Mouse (Mus musculus) heart, postnatal 14 days (tissue): ENCODE data around the gene B230217C12Rik. TPM values are rescaled to one million over a fixed set of nuclear protein-coding genes. Genes with fewer than 3 reads are reported as not detected.
"Not testable (repeated sequence)": the region's sequence is repeated elsewhere in the genome, so short reads cannot be mapped to it uniquely, and the experiment has no call there.

Experiments
- DNase-seq, 2 experiments: peaks; one replicate each; pipeline ENCODE4 v3.0.0; 2021 to 2022
- intact Hi-C: fragments of 180-260 bp; cut with DNase I; formaldehyde crosslinking; loops from one replicate; pipeline ENCODE4 v1.15.1; 2025
- total RNA-seq, 2 experiments: library from RNA; stranded (reverse); gene quantifications; 2 replicates each; pipeline ENCODE4 v1.2.3; 2021

Gene B230217C12Rik
- total RNA-seq, 2 experiments from 2014 or later = 0.95 to 1.1 TPM

GRCm38 (mm10) chr11:97821401-97822064, 19.0 kb upstream of the B230217C12Rik start:
- intact Hi-C loops = loop anchor here (2.0 kb wide), 2 partner anchors 15 to 21 kb away; no protein-coding TSS in a partner anchor
- no peak for DNase-seq

DNA sequence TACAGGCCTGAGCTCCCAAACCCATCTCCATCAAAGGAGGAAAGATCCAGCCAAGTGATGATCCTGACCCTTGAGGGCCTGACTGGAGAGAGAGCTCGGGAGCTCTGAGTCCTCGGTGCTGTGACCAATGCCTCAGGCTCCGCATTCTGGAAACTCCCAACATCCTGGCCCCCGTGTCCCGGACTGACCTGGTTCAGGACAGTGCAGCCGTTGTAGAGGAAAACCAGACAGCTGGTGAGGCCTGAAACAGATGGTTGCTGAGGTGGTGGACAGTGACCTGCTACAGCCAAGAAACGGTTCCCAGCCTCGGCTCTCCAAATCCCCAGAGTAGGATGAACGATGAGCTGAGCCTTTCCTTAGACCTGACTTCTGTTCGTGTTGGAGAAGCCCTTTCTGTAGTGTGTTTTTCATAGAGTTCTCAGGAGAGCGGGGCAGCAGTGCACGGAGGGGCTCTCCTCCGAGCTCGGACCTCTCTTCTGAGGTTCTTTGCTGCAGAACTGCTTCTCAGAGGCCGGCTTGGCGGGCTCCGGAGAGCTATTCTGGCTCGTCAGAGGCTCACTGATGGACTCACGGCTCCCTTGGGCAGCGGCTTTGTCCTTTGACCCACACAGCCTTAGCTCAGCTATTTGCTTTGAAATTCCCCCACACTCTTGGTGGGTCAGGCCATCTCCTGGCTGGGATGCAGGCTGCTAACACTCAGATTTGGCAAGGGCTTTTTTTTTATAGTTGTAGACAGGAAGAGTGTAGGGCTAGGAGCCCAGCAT, 17.6 kb upstream of the B230217C12Rik start:
- intact Hi-C loops = loop anchor here (2.0 kb wide), 1 partner anchor 14 kb away; no protein-coding TSS in a partner anchor
- DNase-seq = peak in 1 of 2 experiments; percentile 63

GRCm38 (mm10) chr11:97824168-97824567, 16.4 kb upstream of the B230217C12Rik start:
- intact Hi-C loops = no loop called here
- DNase-seq = no peak

DNA sequence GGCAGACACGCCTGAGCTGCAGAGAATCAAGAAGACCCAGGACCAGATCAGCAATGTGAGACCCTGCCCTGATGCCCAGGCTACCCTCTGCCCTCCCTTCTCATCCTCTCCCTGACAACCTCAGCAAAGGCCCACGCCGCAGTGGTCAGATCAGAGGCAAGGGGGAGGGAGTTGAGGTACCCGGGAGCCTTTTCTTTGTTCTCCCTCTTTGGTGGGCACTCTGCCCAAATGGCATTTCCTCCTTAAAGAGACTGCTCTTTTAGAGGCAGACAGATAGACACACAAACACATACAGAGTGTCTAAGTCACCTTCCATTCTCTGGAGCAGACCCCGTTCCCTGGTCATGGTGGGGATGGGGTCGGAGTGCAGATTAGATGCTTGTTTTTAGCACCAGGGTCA, 15.7 kb upstream of the B230217C12Rik start:
- intact Hi-C loops = no loop called here

DNA sequence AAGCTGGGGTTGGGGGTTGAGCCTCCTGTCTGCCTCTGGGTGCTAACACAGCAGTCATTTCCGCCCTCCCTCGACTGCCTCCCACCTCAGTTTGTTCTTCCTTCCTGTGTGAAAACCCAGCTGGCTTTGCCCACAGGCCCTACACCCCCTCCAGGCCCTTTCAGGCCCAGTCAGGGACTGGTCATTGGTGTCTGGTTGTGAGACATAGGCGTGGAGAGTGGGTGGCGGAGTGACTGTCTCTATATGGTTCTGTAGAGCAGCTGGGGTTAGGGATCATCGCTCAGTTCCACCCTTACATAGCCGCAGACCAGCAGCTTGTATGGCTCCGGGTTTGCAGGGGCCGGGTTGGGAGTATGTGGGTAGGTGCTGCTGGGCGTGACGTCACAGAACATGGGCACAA, 15.3 kb upstream of the B230217C12Rik start:
- DNase-seq = no peak
- intact Hi-C loops = no loop called here

More for the DNA sequence above, 15.7 kb upstream of the B230217C12Rik start:
- no peak for DNase-seq

GRCm38 (mm10) chr11:97825971-97826370, 14.6 kb upstream of the B230217C12Rik start:
- intact Hi-C loops = no loop called here
- DNase-seq = no peak

DNA sequence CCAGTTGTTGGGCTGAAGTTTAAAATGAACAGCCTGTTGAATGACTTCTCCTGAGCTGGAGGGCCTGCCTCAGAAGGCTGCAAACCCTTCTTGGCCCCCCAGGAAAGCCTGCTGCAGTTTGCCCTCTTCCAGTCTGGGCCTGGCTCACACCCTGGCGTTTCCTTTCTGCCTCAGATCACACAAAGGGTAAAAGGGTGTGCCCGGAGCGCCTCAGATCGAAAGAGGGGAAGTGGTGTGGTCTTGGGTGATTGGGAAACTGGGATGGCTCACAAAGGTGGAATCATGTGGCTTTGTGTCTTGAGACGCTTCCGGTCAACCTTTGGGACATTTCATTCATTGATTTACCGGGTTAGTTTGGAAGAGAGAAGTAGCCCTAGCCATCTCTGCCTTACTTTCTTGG, 14.2 kb upstream of the B230217C12Rik start:
- DNase-seq = no peak
- intact Hi-C loops = no loop called here

- intact Hi-C loops = no loop called here
- DNase-seq = no peak
These were observed 12.9 kb upstream of the B230217C12Rik start for GRCm38 (mm10) chr11:97827654-97828053.

- DNase-seq = no peak
- intact Hi-C loops = no loop called here
These were observed 11.2 kb upstream of the B230217C12Rik start for GRCm38 (mm10) chr11:97829365-97829764.

GRCm38 (mm10) chr11:97829913-97830476, 10.6 kb upstream of the B230217C12Rik start:
- no peak for DNase-seq
- intact Hi-C loops = no loop called here

DNA sequence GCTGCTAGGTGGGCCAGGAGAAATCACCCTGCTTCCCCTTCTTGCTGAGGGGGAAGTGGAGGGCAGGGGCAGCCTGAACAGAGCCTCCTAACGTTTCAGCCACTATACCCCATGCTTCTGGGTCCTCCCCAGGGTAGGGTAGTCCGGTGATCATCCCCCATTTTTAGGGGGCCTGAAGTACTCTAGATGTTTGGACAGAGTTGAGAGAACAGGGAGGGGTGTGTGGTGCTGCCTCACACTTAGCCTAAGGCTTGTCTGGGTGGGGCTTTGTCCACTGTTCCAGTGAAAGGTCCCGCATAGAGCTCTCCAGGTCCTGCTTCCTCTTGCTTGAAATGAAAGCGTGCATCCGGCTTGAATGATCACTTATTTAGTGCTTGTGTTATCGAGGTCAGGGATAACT, 10.1 kb upstream of the B230217C12Rik start:
- intact Hi-C loops = no loop called here
- DNase-seq = no peak

DNA sequence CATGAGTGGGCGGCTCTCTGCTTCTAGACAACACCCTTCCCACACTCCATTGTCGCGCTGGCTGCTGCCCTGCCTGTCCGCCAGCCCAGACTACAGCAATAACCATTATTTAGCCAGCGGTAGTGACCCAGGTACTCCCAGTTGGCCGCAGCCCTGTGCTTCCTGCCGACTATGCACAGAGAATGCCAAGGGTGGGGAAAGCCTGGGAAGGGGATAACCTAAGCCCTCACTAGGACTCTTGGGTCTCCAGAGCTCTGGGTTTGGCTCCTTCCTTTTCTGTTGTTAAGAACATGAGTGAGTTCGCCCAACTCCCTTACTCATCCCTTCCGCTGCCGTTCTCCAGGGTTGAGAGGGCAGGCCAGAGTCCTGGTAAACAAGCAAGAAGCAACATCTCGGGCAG, 8.6 kb upstream of the B230217C12Rik start:
- no peak for DNase-seq
- intact Hi-C loops = no loop called here

- DNase-seq = no peak
- intact Hi-C loops = no loop called here
These were observed 7.2 kb upstream of the B230217C12Rik start for GRCm38 (mm10) chr11:97833352-97833751.

GRCm38 (mm10) chr11:97836541-97836940, 4.0 kb upstream of the B230217C12Rik start:
- no peak for DNase-seq
- intact Hi-C loops = loop anchor here (2.0 kb wide), 1 partner anchor 14 kb away; no protein-coding TSS in a partner anchor

GRCm38 (mm10) chr11:97837051-97837450, 3.5 kb upstream of the B230217C12Rik start:
- intact Hi-C loops = loop anchor here (2.0 kb wide), 1 partner anchor 14 kb away; no protein-coding TSS in a partner anchor
- DNase-seq = not testable (repeated sequence)

DNA sequence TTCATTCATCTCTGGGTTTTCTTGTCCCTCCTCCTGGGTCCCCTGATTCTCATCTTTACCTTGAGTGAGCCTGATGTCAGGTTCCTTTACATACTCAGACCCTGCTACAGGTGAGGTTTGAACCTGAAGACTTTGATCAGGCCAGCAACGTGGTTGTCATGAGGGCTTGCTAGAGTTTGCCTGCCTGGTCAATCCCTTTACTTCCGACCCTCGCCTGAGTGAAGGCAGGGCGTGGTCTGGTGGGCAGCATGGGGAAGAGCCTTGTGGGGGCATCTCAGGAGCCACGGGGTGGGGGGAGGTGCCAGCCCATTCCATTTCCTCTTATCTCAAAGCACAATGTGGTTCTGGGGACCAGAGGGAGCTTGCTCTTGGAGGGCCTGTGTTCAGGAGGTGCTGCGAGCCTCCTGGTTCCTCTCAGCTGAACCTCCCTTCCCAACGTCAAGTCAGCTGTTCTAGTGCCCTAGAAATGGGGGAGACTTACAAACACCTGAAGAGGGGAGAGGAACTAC, 2.9 kb upstream of the B230217C12Rik start:
- no peak for DNase-seq
- intact Hi-C loops = loop anchor here (2.0 kb wide), 1 partner anchor 15 kb away; no protein-coding TSS in a partner anchor

GRCm38 (mm10) chr11:97838779-97839440, 1.7 kb upstream of the B230217C12Rik start:
- DNase-seq = no peak
- intact Hi-C loops = no loop called here

GRCm38 (mm10) chr11:97839441-97840134, 992 bp upstream of the B230217C12Rik start:
- intact Hi-C loops = loop anchor here (2.0 to 5.0 kb wide), 2 partner anchors 38 to 39 kb away; no protein-coding TSS in a partner anchor
- no peak for DNase-seq

GRCm38 (mm10) chr11:97840135-97840490, 467 bp upstream of the B230217C12Rik start:
- intact Hi-C loops = loop anchor here (2.0 to 5.0 kb wide), 2 partner anchors 37 to 39 kb away; no protein-coding TSS in a partner anchor
- no peak for DNase-seq
